Mouse (Mus musculus) embryonic facial prominence, embryonic 12.5 days (tissue): Measurements from ENCODE around the gene Kat2b. TPM values are rescaled to one million over a fixed set of nuclear protein-coding genes. Genes with fewer than 3 reads are reported as not detected.
"Not testable (repeated sequence)": the region's sequence is repeated elsewhere in the genome, so short reads cannot be mapped to it uniquely, and the experiment has no call there.

Experiments used
- ATAC-seq: fragments of 200-750 bp; cut with Nextera tagmentation; 2 replicates; pipeline ENCODE4 v1.8.0; 2017; ENCODE audit not compliant: insufficient number of reproducible peaks, insufficient read depth, low FRiP score, low TSS enrichment
- H3K27ac ChIP-seq: fragments of 300-500 bp; sonication (generic); 2 replicates; pipeline ENCODE4 v1.5.1; 2016; ENCODE audit warnings: mild to moderate bottlenecking
- H3K27me3 ChIP-seq: fragments of 300-500 bp; sonication (generic); 2 replicates; pipeline ENCODE4 v1.6.1; 2016; ENCODE audit warnings: mild to moderate bottlenecking, moderate library complexity
- H3K36me3 ChIP-seq: fragments of 300-500 bp; sonication (generic); 2 replicates; pipeline ENCODE4 v1.6.1; 2016; ENCODE audit warnings: mild to moderate bottlenecking
- H3K4me1 ChIP-seq: fragments of 300-500 bp; sonication (generic); 2 replicates; pipeline ENCODE4 v1.6.1; 2016
- H3K4me2 ChIP-seq: fragments of 300-500 bp; sonication (generic); replicated peaks from 2 replicates; pipeline ENCODE4 v1.6.1; 2016; ENCODE audit warnings: mild to moderate bottlenecking, moderate library complexity
- H3K4me3 ChIP-seq: fragments of 300-500 bp; sonication (generic); 2 replicates; pipeline ENCODE4 v1.5.1; 2016; ENCODE audit warnings: mild to moderate bottlenecking
- H3K9ac ChIP-seq: fragments of 300-500 bp; sonication (generic); 2 replicates; pipeline ENCODE4 v1.6.1; 2016; ENCODE audit warnings: mild to moderate bottlenecking, moderate library complexity
- H3K9me3 ChIP-seq: fragments of 300-500 bp; sonication (generic); 2 replicates; pipeline ENCODE4 v1.6.1; 2016; ENCODE audit warnings: mild to moderate bottlenecking, moderate library complexity
- WGBS: fragments of 180-500 bp; shearing (Covaris S2); methylation state at CpG from one replicate; pipeline ENCODE4 v1.1.7; 2016; 5-methylcytosine and 5-hydroxymethylcytosine counted together
- polyA plus RNA-seq: library from polyadenylated mRNA; unstranded; fragments of >200 nt; fragmentation: Nextera tagmentation; extraction: Ambion mirVana; gene quantifications from 2 replicates; pipeline ENCODE4 v1.2.1, GENCODE M21; 2016

Gene Kat2b
- polyA plus RNA-seq, 1 experiment from 2014 or later, result 2.7 TPM

DNA sequence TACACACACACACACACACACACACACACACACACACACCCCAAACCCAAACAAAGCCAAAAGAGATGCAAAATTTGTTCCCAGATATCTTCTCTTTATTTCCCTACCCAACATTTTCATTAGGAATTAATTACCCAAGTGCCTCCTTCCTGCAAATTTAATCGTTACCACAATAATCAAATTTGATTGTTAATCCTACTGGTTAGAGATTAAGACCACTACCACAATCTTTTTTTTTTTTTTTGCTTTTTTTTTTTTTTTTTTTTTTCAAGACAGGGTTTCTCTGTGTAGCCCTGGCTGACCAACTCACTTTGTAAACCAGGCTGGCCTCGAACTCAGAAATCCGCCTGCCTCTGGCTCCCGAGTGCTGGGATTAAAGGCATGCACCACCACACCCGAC is 4.3 kb downstream of the Kat2b start:
- H3K27me3 ChIP-seq, H3K4me3 ChIP-seq, ATAC-seq, H3K9me3 ChIP-seq, H3K27ac ChIP-seq, H3K9ac ChIP-seq, H3K36me3 ChIP-seq, H3K4me2 ChIP-seq: not testable (repeated sequence)
- WGBS, result 80% methylated on average over 5 of the region's 5 CpGs
- peaks cover 14% of the 10 kb centered on the region for H3K4me1 ChIP-seq

DNA sequence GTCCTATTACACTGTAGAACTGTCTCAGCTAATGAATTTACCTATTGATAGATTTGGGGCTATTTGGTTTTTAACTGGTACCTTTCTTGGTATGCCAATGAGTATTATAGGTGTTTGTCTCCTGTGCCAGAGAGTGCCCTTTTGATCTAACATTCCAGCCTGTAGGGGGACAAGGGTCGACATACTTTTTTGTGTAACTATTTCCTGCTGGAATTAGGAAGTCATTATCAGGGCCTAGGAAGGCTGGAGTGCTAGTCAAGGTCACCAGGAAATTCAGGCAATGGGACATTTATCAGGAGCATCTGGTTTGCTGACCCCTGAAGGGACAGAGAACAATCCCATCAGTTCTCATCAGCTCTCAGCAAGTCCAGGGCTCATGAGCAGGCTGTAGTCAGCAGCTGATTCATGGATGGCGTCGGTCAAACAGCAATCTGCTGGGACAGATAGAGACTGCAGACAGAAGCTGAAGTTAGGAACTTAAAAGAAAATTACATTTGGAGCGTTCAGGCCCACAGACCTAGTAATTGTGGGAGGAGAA is 6.4 kb downstream of the Kat2b start:
- WGBS, result 43% methylated on average over 4 of the region's 4 CpGs
- H3K27me3 ChIP-seq, result no peaks in the 10 kb centered on the region
- ATAC-seq, result no peak
- H3K4me2 ChIP-seq, result no peak overlapping the region
- H3K4me1 ChIP-seq, result peaks cover 11% of the 10 kb centered on the region; the same call in 1 of the 2 replicates
- no peak overlapping the region for H3K9ac ChIP-seq
- no peaks in the 10 kb centered on the region for H3K9me3 ChIP-seq
- no peak overlapping the region for H3K27ac ChIP-seq
- no peaks in the 10 kb centered on the region for H3K36me3 ChIP-seq
- no peak overlapping the region for H3K4me3 ChIP-seq

DNA sequence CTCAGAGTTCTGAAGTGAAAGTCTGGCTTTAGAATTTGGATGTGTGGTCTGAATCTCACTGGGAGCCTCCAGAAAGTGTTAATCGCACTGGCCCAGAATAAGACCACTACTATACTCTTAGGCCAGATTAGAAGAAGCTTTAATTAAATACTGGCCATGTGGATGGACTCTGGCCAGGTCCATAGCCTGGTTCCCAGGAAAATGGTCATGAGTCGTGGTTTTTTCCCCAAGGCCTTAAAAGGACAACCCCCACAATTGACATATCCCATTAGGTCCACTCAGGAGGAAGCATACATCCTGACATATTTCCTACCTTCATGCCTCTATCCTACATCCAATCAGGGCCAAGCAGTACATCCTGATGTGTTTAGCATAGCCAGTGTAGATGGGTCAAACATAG is 10.5 kb downstream of the Kat2b start:
- H3K4me2 ChIP-seq, result no peak overlapping the region
- no peak overlapping the region for H3K4me3 ChIP-seq
- ATAC-seq, result no peak
- 85% methylated on average over 2 of the region's 2 CpGs for WGBS
- no peaks in the 10 kb centered on the region for H3K27me3 ChIP-seq
- no peaks in the 10 kb centered on the region for H3K9me3 ChIP-seq
- H3K4me1 ChIP-seq, result peaks cover 7% of the 10 kb centered on the region; the same call in 1 of the 2 replicates
- no peak overlapping the region for H3K27ac ChIP-seq
- no peak overlapping the region for H3K9ac ChIP-seq
- no peaks in the 10 kb centered on the region for H3K36me3 ChIP-seq

DNA sequence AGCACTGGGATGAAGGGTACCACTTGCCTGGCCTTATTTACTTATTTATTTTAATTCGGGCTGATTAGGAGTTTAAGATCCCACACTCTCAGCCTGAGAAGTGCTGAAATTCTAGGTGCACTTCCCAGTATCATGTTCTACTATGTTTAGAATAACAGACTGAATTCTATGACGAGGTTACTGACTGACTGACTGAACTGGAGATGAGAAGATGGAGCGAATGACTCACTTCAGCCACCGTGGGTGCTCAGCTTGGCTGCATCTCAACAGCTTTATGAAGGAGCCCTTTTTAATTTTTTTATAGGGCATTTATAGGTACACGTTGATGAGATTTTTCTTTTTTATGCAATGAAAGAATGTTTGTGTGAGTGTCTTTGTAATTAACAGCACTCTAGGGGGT is 11.1 kb downstream of the Kat2b start:
- no peaks in the 10 kb centered on the region for H3K36me3 ChIP-seq
- H3K27ac ChIP-seq, result no peak overlapping the region
- no peaks in the 10 kb centered on the region for H3K9me3 ChIP-seq
- WGBS, result 78% methylated on average over 5 of the region's 5 CpGs
- H3K4me2 ChIP-seq, result no peak overlapping the region
- H3K4me3 ChIP-seq, result no peak overlapping the region
- no peak overlapping the region for H3K9ac ChIP-seq
- ATAC-seq, result no peak
- H3K4me1 ChIP-seq, result peaks cover 7% of the 10 kb centered on the region; the same call in 1 of the 2 replicates
- H3K27me3 ChIP-seq, result no peaks in the 10 kb centered on the region

DNA sequence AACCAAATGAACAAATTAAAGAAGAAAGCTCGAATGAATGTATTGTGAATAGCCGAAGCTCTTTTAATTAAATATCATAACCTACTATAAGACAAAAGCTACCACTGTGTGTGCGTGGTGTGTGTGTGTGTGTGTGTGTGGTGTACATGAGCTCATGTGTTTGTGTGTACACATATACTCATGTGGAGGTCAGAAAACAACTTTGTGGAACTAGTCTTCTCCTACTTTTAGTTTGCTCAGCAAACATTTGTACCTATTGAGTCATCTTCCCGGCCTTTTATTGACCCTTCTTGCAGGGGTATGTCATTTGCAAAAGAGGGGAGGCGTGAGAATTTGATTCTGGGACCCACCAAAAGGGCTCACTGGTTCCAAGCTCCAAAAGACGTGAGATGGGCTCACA is 11.6 kb downstream of the Kat2b start:
- 80% methylated on average over 6 of the region's 6 CpGs for WGBS
- no peak overlapping the region for H3K9ac ChIP-seq
- H3K4me2 ChIP-seq, result no peak overlapping the region
- H3K27ac ChIP-seq, result no peak overlapping the region
- no peaks in the 10 kb centered on the region for H3K36me3 ChIP-seq
- H3K4me1 ChIP-seq, result peaks cover 7% of the 10 kb centered on the region; the same call in 1 of the 2 replicates
- no peaks in the 10 kb centered on the region for H3K27me3 ChIP-seq
- no peak overlapping the region for H3K4me3 ChIP-seq
- ATAC-seq, result no peak
- H3K9me3 ChIP-seq, result no peaks in the 10 kb centered on the region

DNA sequence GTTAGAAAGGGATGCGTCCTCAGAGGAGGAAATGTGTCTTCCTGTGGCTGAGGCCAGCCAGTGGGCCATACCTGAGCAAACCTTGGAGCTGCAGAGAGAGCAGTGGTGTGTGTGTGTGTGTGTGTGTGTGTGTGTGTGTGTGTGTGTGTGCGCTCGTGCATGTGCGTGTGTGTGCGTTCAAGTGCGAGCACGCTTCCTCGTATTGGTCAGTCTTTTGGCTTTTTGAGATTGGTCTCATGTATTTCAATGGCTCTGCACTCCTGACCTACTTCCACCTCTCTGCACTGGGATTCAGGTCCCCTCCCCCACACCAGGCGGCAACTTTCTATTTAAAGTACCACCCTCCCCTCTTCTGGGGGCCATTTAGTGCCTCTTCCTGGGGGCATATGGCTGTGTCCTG is 12.1 kb downstream of the Kat2b start:
- no peak overlapping the region for H3K4me3 ChIP-seq
- no peak overlapping the region for H3K4me2 ChIP-seq
- no peak overlapping the region for H3K9ac ChIP-seq
- H3K4me1 ChIP-seq, result peaks cover 7% of the 10 kb centered on the region; the same call in 1 of the 2 replicates
- no peaks in the 10 kb centered on the region for H3K27me3 ChIP-seq
- H3K27ac ChIP-seq, result no peak overlapping the region
- WGBS, result 61% methylated on average over 9 of the region's 9 CpGs
- no peaks in the 10 kb centered on the region for H3K36me3 ChIP-seq
- ATAC-seq, result no peak
- no peaks in the 10 kb centered on the region for H3K9me3 ChIP-seq

DNA sequence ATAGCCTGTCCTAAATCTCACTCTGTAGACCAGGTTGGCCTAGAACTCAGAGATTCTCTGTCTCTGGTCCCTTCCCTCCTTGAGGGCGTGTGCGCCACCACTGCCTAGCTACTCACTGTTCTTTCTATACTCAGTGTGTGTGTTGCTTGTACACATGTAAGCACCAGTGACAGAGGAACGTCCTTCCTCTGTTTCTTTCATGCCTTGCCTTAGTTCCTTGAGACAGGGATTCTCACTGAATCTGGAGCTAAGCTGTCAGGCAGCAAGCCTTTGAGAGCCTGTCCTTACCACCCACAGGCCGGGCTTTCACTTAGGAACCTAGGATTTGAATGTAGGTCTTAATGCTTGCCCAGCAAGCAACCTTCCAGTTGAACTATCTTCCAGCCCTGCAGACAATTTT is 13.0 kb downstream of the Kat2b start:
- WGBS, result 58% methylated on average over 4 of the region's 4 CpGs
- H3K27ac ChIP-seq, result no peak overlapping the region
- H3K27me3 ChIP-seq, result no peaks in the 10 kb centered on the region
- no peaks in the 10 kb centered on the region for H3K9me3 ChIP-seq
- no peak overlapping the region for H3K4me2 ChIP-seq
- peaks cover 7% of the 10 kb centered on the region; the same call in 1 of the 2 replicates for H3K4me1 ChIP-seq
- no peak overlapping the region for H3K4me3 ChIP-seq
- ATAC-seq, result no peak
- no peaks in the 10 kb centered on the region for H3K36me3 ChIP-seq
- H3K9ac ChIP-seq, result no peak overlapping the region

DNA sequence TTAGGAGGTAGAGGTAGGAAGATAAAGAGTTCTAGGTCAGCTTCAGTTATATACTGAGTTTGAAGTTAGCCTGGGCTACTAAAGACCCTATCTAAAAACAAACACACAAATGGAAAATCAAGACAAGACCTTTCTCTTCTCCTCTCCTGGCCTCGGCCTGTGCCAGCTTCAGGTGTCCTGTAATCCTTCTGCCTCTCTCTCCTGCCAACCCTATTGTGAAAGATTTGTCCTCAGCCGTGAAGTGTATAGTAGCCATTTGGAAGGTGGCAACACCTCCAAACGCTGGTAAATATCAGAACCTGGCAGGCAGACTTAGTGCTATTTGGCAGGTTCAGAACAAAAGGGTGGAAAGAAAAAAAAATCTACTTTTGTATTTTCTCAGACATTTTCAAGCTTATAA is 13.6 kb downstream of the Kat2b start:
- H3K4me2 ChIP-seq, result no peak overlapping the region
- 82% methylated on average over 3 of the region's 3 CpGs for WGBS
- H3K27ac ChIP-seq, result no peak overlapping the region
- no peaks in the 10 kb centered on the region for H3K27me3 ChIP-seq
- ATAC-seq, result no peak
- H3K36me3 ChIP-seq, result no peaks in the 10 kb centered on the region
- H3K4me3 ChIP-seq, result no peak overlapping the region
- H3K4me1 ChIP-seq, result peaks cover 7% of the 10 kb centered on the region; the same call in 1 of the 2 replicates
- H3K9me3 ChIP-seq, result no peaks in the 10 kb centered on the region
- no peak overlapping the region for H3K9ac ChIP-seq

DNA sequence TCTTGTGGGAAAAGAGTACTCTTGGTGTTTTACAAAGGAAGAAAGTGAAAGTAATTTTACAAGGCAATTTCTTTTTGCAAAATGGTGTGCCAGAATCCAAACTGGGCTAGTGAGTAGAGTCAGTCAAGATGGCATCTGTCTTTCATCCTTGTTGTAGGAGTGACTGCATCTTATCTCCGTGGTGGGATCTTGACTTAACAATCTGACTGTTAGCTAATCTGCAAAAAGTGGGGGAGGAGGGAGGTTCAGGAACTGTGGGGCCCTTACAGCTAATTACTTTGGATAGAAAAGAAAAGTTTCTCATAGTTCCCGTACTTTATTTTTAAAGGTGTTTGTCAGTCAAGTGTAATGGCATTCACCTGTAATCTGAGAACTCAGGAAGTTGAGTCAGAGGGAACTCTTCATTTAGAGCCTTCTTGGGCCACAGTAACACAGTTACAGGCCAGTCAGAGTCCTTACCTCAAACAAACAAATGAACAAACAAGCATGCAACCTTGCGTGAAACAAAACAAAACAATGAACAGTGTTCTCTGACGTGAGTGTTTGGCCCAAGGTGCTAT is 15.4 kb downstream of the Kat2b start:
- Histone ChIP-seq H3K4me1 (peaks cover 11% of the 10 kb centered on the region; the same call in 1 of the 2 replicates), H3K4me2 (no peak overlapping the region), H3K4me3 (no peak overlapping the region), H3K27ac (no peak overlapping the region), H3K9me3 (no peaks in the 10 kb centered on the region), H3K36me3 (no peaks in the 10 kb centered on the region), H3K27me3 (no peaks in the 10 kb centered on the region), H3K9ac (no peak overlapping the region)
- no peak for ATAC-seq
- 43% methylated on average over 4 of the region's 4 CpGs for WGBS

DNA sequence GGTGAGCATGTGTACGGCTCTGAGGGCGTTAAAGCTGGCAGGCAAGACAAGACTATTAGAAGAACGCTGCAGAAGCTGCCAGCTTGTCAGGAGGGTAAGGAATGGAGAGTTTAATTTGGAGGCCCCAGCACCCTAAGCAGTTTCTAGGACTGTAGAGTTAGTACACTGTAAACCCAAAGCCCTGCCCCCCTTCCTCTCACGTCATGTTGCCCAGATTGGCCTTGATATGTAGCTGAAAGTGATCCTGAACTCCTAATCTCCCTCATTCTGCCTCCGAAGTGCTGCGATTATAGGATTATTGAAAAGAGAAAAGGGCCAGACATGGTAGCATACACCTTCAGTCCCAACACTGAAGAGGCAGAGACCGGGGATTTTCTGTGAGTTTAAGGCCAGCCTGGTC is 16.1 kb downstream of the Kat2b start:
- no peak overlapping the region for H3K9ac ChIP-seq
- 77% methylated on average over 7 of the region's 7 CpGs for WGBS
- H3K4me1 ChIP-seq, result peaks cover 12% of the 10 kb centered on the region; the same call in 1 of the 2 replicates
- H3K36me3 ChIP-seq, result no peaks in the 10 kb centered on the region
- H3K9me3 ChIP-seq, result no peaks in the 10 kb centered on the region
- H3K27ac ChIP-seq, result no peak overlapping the region
- ATAC-seq, result no peak
- H3K4me3 ChIP-seq, result no peak overlapping the region
- H3K27me3 ChIP-seq, result no peaks in the 10 kb centered on the region
- no peak overlapping the region for H3K4me2 ChIP-seq

DNA sequence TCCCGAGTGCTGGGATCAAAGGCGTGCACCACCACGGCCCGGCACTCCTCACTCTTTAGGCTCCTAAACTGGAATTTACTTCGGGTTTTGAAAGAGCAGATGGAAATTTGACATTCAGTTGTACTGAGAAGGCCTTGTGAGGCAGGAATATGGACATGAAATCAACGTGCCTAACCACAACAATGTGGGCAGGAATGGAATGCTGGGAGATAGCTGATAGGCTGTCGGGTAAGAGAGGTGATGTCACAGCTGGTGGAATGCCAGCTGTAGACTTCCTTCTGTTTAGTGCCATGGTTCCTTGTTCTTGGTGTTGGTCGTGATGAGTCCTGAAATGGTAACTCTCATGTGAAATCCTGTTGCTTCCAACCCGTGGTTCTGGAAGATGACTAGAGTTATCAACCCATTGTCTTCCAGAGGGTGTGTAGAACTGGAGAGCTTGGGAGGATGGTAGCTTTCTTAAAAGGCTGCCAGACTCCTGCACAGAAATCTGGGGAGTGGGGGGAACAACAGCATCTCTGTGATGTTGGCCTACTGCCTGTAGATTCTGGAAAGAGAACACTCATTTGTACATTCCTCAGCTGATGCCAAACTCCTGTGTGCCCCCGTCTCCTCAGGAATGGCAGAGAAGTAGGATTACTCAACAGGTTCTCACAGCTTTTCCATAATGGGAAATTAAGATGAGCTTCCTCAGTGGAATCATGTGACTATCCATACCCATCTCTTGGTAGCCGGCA is 17.4 kb downstream of the Kat2b start:
- Histone ChIP-seq H3K9ac (no peak overlapping the region), H3K27ac (no peak overlapping the region), H3K36me3 (no peaks in the 10 kb centered on the region), H3K4me2 (no peak overlapping the region), H3K4me3 (no peak overlapping the region), H3K27me3 (no peaks in the 10 kb centered on the region), H3K4me1 (peaks cover 6% of the 10 kb centered on the region; the same call in 1 of the 2 replicates), H3K9me3 (no peaks in the 10 kb centered on the region)
- 92% methylated on average over 11 of the region's 11 CpGs for WGBS
- ATAC-seq, result no peak
